Mouse (Mus musculus): ENCODE measurements at regions not wholly inside any gene's neighbourhood (a gene's known extent, or its start where the extent isn't known, plus 50 kb on each side); places are given as distances from the start of the nearest gene placed in this dataset.

- Histone ChIP-seq H3K27me3 (replicated peaks) (no peaks in the 10 kb centered on the region), H3K36me3 (replicated peaks in 1 of 2; ENCODE audit: control insufficient read depth in 1 of 2, insufficient read depth in 1 of 2, low read length in 1 of 2) (no peaks in the 10 kb centered on the region), H3K79me2 (replicated peaks; ENCODE audit: control insufficient read depth, extremely low read depth, insufficient read depth, poor library complexity, severe bottlenecking) (no peaks in the 10 kb centered on the region), H3K4me1 (ENCODE audit: control insufficient read depth in 1 of 2, insufficient read depth in 2 of 2) (no peaks in the 10 kb centered on the region), H3K27ac (ENCODE audit: insufficient read depth, low read depth) (no peak overlapping the region), H3K9ac (ENCODE audit: insufficient read depth, low read depth) (no peak overlapping the region), H3K4me3 (replicated peaks in 1 of 3; ENCODE audit: low read depth in 2 of 3, low read length in 2 of 3, poor library complexity in 1 of 3) (no peak overlapping the region), H3K9me3 (replicated peaks; ENCODE audit: low read length) (peaks cover 72% of the 10 kb centered on the region), H3K4me2 (ENCODE audit: insufficient read depth, low read depth, poor library complexity, severe bottlenecking) (no peak overlapping the region)
- in situ Hi-C loops (cut with MboI; ENCODE audit: low pct_ligation_motif_present, low pct_unique_long_range_greater_than_20kb, low sequenced_read_pairs): no loop called here
- no peak for TF ChIP-seq USF2 (conservative IDR thresholded peaks at IDR 0.05; ENCODE audit: low read depth, low read length)
- TF ChIP-seq HCFC1 (IDR thresholded peaks at IDR 0.05; ENCODE audit: low read depth, low read length): no peak
- TF ChIP-seq RAD21 (IDR thresholded peaks at IDR 0.05; ENCODE audit: low read depth, low read length): no peak
- no peak for TF ChIP-seq JUN (IDR thresholded peaks at IDR 0.05; ENCODE audit: insufficient read depth, low read depth, low read length)
- TF ChIP-seq CHD2 (IDR thresholded peaks at IDR 0.05; ENCODE audit: low read length): no peak
- TF ChIP-seq PAX5 (IDR thresholded peaks at IDR 0.05; ENCODE audit: low read length): no peak
- TF ChIP-seq MYC (IDR thresholded peaks at IDR 0.05; ENCODE audit: low read depth, low read length): no peak
- no peak for TF ChIP-seq UBTF (IDR thresholded peaks at IDR 0.05; ENCODE audit: low read depth, low read length)
- no peak for TF ChIP-seq E2F4 (IDR thresholded peaks at IDR 0.05; ENCODE audit: insufficient replicate concordance, low read depth, low read length)
- TF ChIP-seq NRF1 (IDR thresholded peaks at IDR 0.05; ENCODE audit: low read depth, low read length): no peak
- dilution Hi-C loops (cut with MboI; ENCODE audit: extremely low pct_ligation_motif_present, extremely low pct_unique_long_range_greater_than_20kb, low sequenced_read_pairs): no loop called here
- DNase-seq (ENCODE audit: extremely low read depth): no peak
Measured at GRCm38 (mm10) chr8:118114253-118114652, 169.3 kb upstream of the Cdh13 start.

- dilution Hi-C loops (cut with MboI; ENCODE audit: extremely low pct_ligation_motif_present, extremely low pct_unique_long_range_greater_than_20kb, low sequenced_read_pairs) (no loop called here), in situ Hi-C loops (cut with MboI; ENCODE audit: low pct_ligation_motif_present, low pct_unique_long_range_greater_than_20kb, low sequenced_read_pairs) (no loop called here)
- Histone ChIP-seq H3K4me3 (replicated peaks in 1 of 3; ENCODE audit: low read depth in 2 of 3, low read length in 2 of 3, poor library complexity in 1 of 3) (no peak overlapping the region), H3K27ac (ENCODE audit: insufficient read depth, low read depth) (no peak overlapping the region), H3K4me2 (ENCODE audit: insufficient read depth, low read depth, poor library complexity, severe bottlenecking) (no peak overlapping the region), H3K79me2 (replicated peaks; ENCODE audit: control insufficient read depth, extremely low read depth, insufficient read depth, poor library complexity, severe bottlenecking) (no peaks in the 10 kb centered on the region), H3K9me3 (replicated peaks; ENCODE audit: low read length) (peaks cover 94% of the 10 kb centered on the region), H3K4me1 (ENCODE audit: control insufficient read depth in 1 of 2, insufficient read depth in 2 of 2) (no peaks in the 10 kb centered on the region), H3K27me3 (replicated peaks) (no peaks in the 10 kb centered on the region), H3K36me3 (replicated peaks in 1 of 2; ENCODE audit: control insufficient read depth in 1 of 2, insufficient read depth in 1 of 2, low read length in 1 of 2) (no peaks in the 10 kb centered on the region), H3K9ac (ENCODE audit: insufficient read depth, low read depth) (no peak overlapping the region)
- no peak for DNase-seq (ENCODE audit: extremely low read depth)
- TF ChIP-seq ELF1 (IDR thresholded peaks at IDR 0.05; ENCODE audit: low read depth, low read length) (no peak), KAT2A (IDR thresholded peaks at IDR 0.05; ENCODE audit: insufficient replicate concordance, low read length) (no peak), SIN3A (IDR thresholded peaks at IDR 0.05; ENCODE audit: low read length) (no peak), GABPA (IDR thresholded peaks at IDR 0.05; ENCODE audit: insufficient replicate concordance, low read depth, low read length) (no peak), MXI1 (IDR thresholded peaks at IDR 0.05; ENCODE audit: low read depth, low read length) (no peak), NRF1 (IDR thresholded peaks at IDR 0.05; ENCODE audit: low read depth, low read length) (no peak), HCFC1 (IDR thresholded peaks at IDR 0.05; ENCODE audit: low read depth, low read length) (no peak), NELFE (IDR thresholded peaks at IDR 0.05; ENCODE audit: low read depth, low read length) (no peak), ZMIZ1 (IDR thresholded peaks at IDR 0.05; ENCODE audit: low read depth, low read length) (no peak), MAFK (IDR thresholded peaks at IDR 0.05; ENCODE audit: insufficient replicate concordance, low read length) (no peak), RCOR1 (conservative IDR thresholded peaks at IDR 0.05; ENCODE audit: low read depth, low read length) (no peak), BHLHE40 (IDR thresholded peaks at IDR 0.05; ENCODE audit: low read depth, low read length) (no peak), MAX (IDR thresholded peaks at IDR 0.05; ENCODE audit: low read length) (no peak), JUN (IDR thresholded peaks at IDR 0.05; ENCODE audit: insufficient read depth, low read depth, low read length) (no peak)
Measured at GRCm38 (mm10) chr8:118104464-118105050, 179.0 kb upstream of the Cdh13 start.
